Mouse (Mus musculus) stomach, postnatal 0 days (tissue): Measurements from ENCODE around the gene Atxn2.

Source experiments
- CTCF ChIP-seq: IDR thresholded peaks from 2 replicates; pipeline ENCODE4 v1.5.1; 2016; ENCODE audit warnings: antibody characterized with exemption, low read depth, mild to moderate bottlenecking, moderate library complexity
- EP300 ChIP-seq: optimal IDR thresholded peaks from 2 replicates; pipeline ENCODE3; 2016; ENCODE audit warnings: antibody characterized with exemption

DNA sequence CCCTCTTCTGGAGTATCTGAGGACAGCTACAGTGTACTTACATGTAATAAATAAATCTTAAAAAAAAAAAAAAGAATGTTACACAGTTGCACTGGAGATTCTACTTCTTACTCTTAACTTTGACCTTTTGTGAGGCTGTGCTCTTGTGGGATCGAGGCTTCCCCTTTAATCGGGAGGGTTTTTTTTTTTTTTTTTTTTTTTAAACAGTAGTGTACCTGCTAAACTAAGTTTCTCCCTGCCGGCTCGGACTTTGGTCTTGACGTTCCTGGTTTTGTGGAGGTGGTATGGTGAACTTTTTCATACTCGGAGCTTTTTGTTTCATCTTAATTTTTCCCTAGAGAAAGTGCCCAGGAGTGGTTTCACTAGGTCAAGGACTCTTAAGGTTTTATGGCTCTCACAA lies 3.8 kb downstream of the Atxn2 start:
- TF ChIP-seq CTCF (peak; percentile 24; the same call in 1 of the 2 replicates), EP300 (no peak)
